Mouse (Mus musculus): ENCODE data around the gene Ppp1r9a. TPM values are rescaled to one million over a fixed set of nuclear protein-coding genes. Genes with fewer than 3 reads are reported as not detected.

Gene Ppp1r9a
- polyA plus RNA-seq, 1 experiment, result 0.13 TPM

- H3K4me3 ChIP-seq, result no peak within 1 kb of the TSS
- no peak for TF ChIP-seq POLR2AphosphoS2 (IDR thresholded peaks at IDR 0.05; ENCODE audit: insufficient read length, low read depth)
- no peak for TF ChIP-seq MAX (IDR thresholded peaks at IDR 0.05; ENCODE audit: low read depth)
- TF ChIP-seq POLR2A (IDR thresholded peaks at IDR 0.05; ENCODE audit: insufficient read length, low read depth), result no peak
- TF ChIP-seq TCF3 (IDR thresholded peaks at IDR 0.05; ENCODE audit: insufficient read length, low read depth), result no peak
- no peak for TF ChIP-seq SRF (IDR thresholded peaks at IDR 0.05; ENCODE audit: control insufficient read depth, insufficient read length, low read depth)
- TF ChIP-seq MYOD1 (IDR thresholded peaks at IDR 0.05; ENCODE audit: control insufficient read depth in 1 of 3, insufficient read length in 2 of 3, low read depth in 2 of 3), result no peak
- no peak for TF ChIP-seq E2F4 (IDR thresholded peaks at IDR 0.05; ENCODE audit: insufficient read depth)
- no peak for TF ChIP-seq USF1 (IDR thresholded peaks at IDR 0.05; ENCODE audit: low read depth)
- TF ChIP-seq CEBPB (IDR thresholded peaks at IDR 0.05; ENCODE audit: insufficient read depth, poor library complexity, severe bottlenecking), result no peak
- no peak within 1 kb of the TSS for H3K4me2 ChIP-seq (ENCODE audit: low read depth)
- H3ac ChIP-seq (ENCODE audit: control insufficient read depth, insufficient read length), result no peak within 1 kb of the TSS
- H3K36me3 ChIP-seq (ENCODE audit: control insufficient read depth, insufficient read depth), result no peaks in the 10 kb centered on the region
- H3K27me3 ChIP-seq (ENCODE audit: control insufficient read depth, insufficient read depth, insufficient read length), result peaks cover 4% of the 10 kb centered on the region
- H3K79me2 ChIP-seq (ENCODE audit: control insufficient read depth, insufficient read depth), result no peaks in the 10 kb centered on the region
These were observed 291.0 kb downstream of the Ppp1r9a start, which contains the start of gene Pon1 for GRCm38 (mm10) chr6:5193693-5194092. TSS of gene Pon1 (minus strand) at chr6:5193946.

- TF ChIP-seq MAX (IDR thresholded peaks at IDR 0.05; ENCODE audit: low read depth) (no peak), CEBPB (IDR thresholded peaks at IDR 0.05; ENCODE audit: insufficient read depth, poor library complexity, severe bottlenecking) (no peak), REST (IDR thresholded peaks at IDR 0.05; ENCODE audit: insufficient read depth, insufficient read length) (no peak), SRF (IDR thresholded peaks at IDR 0.05; ENCODE audit: control insufficient read depth, insufficient read length, low read depth) (no peak), MYOG (IDR thresholded peaks at IDR 0.05; ENCODE audit: control insufficient read depth in 1 of 3, insufficient read depth in 1 of 3, insufficient read length in 2 of 3, low read depth in 2 of 3) (no peak), TCF12 (IDR thresholded peaks at IDR 0.05; ENCODE audit: insufficient read depth, poor library complexity, severe bottlenecking) (no peak), POLR2AphosphoS2 (IDR thresholded peaks at IDR 0.05; ENCODE audit: insufficient read length, low read depth) (no peak), USF1 (IDR thresholded peaks at IDR 0.05; ENCODE audit: low read depth) (no peak), POLR2A (IDR thresholded peaks at IDR 0.05; ENCODE audit: insufficient read length, low read depth) (no peak), E2F4 (IDR thresholded peaks at IDR 0.05; ENCODE audit: insufficient read depth) (no peak), MYOD1 (IDR thresholded peaks at IDR 0.05; ENCODE audit: control insufficient read depth in 1 of 3, insufficient read length in 2 of 3, low read depth in 2 of 3) (no peak), TCF3 (IDR thresholded peaks at IDR 0.05; ENCODE audit: insufficient read length, low read depth) (no peak)
- Histone ChIP-seq H3K79me2 (ENCODE audit: control insufficient read depth, insufficient read depth) (no peaks in the 10 kb centered on the region), H3ac (ENCODE audit: control insufficient read depth, insufficient read length) (no peak overlapping the region), H3K36me3 (ENCODE audit: control insufficient read depth, insufficient read depth) (no peaks in the 10 kb centered on the region), H3K27me3 (ENCODE audit: control insufficient read depth, insufficient read depth, insufficient read length) (peaks cover 2% of the 10 kb centered on the region), H3K4me2 (ENCODE audit: low read depth) (no peak overlapping the region), H3K4me3 (no peak overlapping the region)
These were observed 295.9 kb downstream of the Ppp1r9a start for GRCm38 (mm10) chr6:5198590-5198989.

DNA sequence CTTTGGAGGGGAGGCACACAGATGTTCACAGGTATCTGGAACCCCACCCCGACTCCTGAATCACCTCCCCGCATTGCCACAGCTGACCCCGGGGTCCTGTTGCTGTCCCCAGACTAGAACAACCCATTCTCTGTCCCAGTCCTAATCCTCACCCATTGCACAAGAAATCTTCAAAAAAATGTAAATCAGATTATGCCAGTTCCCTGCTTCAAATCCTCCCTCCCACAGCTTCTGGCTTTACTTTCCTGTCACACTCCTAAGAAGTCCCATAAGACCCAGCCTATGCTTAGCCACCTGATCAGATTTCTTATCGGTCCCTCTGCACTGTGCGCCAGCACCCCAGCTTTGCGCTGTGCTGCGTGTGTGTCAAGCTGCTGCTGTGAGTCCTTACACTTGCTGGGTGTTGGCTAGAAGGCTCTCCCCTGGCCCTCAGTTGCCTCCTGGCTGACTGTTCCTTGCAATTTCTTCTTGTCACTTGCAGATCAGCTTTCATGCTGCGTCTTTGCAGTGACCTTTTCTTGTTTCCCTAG, 296.7 kb downstream of the Ppp1r9a start:
- H3K27me3 ChIP-seq (ENCODE audit: control insufficient read depth, insufficient read depth, insufficient read length), result no peaks in the 10 kb centered on the region
- no peaks in the 10 kb centered on the region for H3K79me2 ChIP-seq (ENCODE audit: control insufficient read depth, insufficient read depth)
- H3K4me3 ChIP-seq, result no peak overlapping the region
- no peaks in the 10 kb centered on the region for H3K36me3 ChIP-seq (ENCODE audit: control insufficient read depth, insufficient read depth)
- TF ChIP-seq MYOD1 (IDR thresholded peaks at IDR 0.05; ENCODE audit: control insufficient read depth in 1 of 3, insufficient read length in 2 of 3, low read depth in 2 of 3) (no peak), TCF12 (IDR thresholded peaks at IDR 0.05; ENCODE audit: insufficient read depth, poor library complexity, severe bottlenecking) (no peak), E2F4 (IDR thresholded peaks at IDR 0.05; ENCODE audit: insufficient read depth) (no peak), CEBPB (IDR thresholded peaks at IDR 0.05; ENCODE audit: insufficient read depth, poor library complexity, severe bottlenecking) (no peak), REST (IDR thresholded peaks at IDR 0.05; ENCODE audit: insufficient read depth, insufficient read length) (no peak), USF1 (IDR thresholded peaks at IDR 0.05; ENCODE audit: low read depth) (no peak), POLR2A (IDR thresholded peaks at IDR 0.05; ENCODE audit: insufficient read length, low read depth) (no peak), TCF3 (IDR thresholded peaks at IDR 0.05; ENCODE audit: insufficient read length, low read depth) (no peak), MAX (IDR thresholded peaks at IDR 0.05; ENCODE audit: low read depth) (no peak), MYOG (IDR thresholded peaks at IDR 0.05; ENCODE audit: control insufficient read depth in 1 of 3, insufficient read depth in 1 of 3, insufficient read length in 2 of 3, low read depth in 2 of 3) (no peak), POLR2AphosphoS2 (IDR thresholded peaks at IDR 0.05; ENCODE audit: insufficient read length, low read depth) (no peak), SRF (IDR thresholded peaks at IDR 0.05; ENCODE audit: control insufficient read depth, insufficient read length, low read depth) (no peak)
- H3ac ChIP-seq (ENCODE audit: control insufficient read depth, insufficient read length), result no peak overlapping the region
- no peak overlapping the region for H3K4me2 ChIP-seq (ENCODE audit: low read depth)

DNA sequence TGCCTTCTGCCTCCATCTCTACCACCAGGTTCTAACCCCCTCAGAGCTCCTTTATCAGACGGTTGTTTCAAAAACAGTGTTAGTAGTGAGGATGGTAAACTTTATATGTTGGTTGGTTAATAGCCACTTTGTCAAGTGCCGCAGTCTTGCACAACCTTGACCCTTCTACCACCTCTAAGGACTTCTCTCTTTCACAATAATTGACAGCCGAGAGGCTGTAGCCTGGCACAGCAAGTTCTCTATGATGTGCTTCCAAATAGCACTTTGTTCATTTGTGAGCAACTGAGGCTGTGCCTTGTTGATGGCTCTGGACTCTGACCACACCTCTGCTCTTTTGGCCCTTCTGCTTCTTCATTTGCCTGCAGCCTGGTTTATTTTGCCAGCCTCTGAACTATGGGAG, 297.2 kb downstream of the Ppp1r9a start:
- Histone ChIP-seq H3ac (ENCODE audit: control insufficient read depth, insufficient read length) (no peak overlapping the region), H3K4me2 (ENCODE audit: low read depth) (no peak overlapping the region), H3K36me3 (ENCODE audit: control insufficient read depth, insufficient read depth) (no peaks in the 10 kb centered on the region), H3K79me2 (ENCODE audit: control insufficient read depth, insufficient read depth) (no peaks in the 10 kb centered on the region), H3K4me3 (no peak overlapping the region), H3K27me3 (ENCODE audit: control insufficient read depth, insufficient read depth, insufficient read length) (no peaks in the 10 kb centered on the region)
- no peak for TF ChIP-seq TCF12 (IDR thresholded peaks at IDR 0.05; ENCODE audit: insufficient read depth, poor library complexity, severe bottlenecking)
- no peak for TF ChIP-seq SRF (IDR thresholded peaks at IDR 0.05; ENCODE audit: control insufficient read depth, insufficient read length, low read depth)
- TF ChIP-seq MYOG (IDR thresholded peaks at IDR 0.05; ENCODE audit: control insufficient read depth in 1 of 3, insufficient read depth in 1 of 3, insufficient read length in 2 of 3, low read depth in 2 of 3), result no peak
- TF ChIP-seq CEBPB (IDR thresholded peaks at IDR 0.05; ENCODE audit: insufficient read depth, poor library complexity, severe bottlenecking), result no peak
- no peak for TF ChIP-seq POLR2A (IDR thresholded peaks at IDR 0.05; ENCODE audit: insufficient read length, low read depth)
- TF ChIP-seq MYOD1 (IDR thresholded peaks at IDR 0.05; ENCODE audit: control insufficient read depth in 1 of 3, insufficient read length in 2 of 3, low read depth in 2 of 3), result no peak
- no peak for TF ChIP-seq MAX (IDR thresholded peaks at IDR 0.05; ENCODE audit: low read depth)
- TF ChIP-seq E2F4 (IDR thresholded peaks at IDR 0.05; ENCODE audit: insufficient read depth), result no peak
- TF ChIP-seq TCF3 (IDR thresholded peaks at IDR 0.05; ENCODE audit: insufficient read length, low read depth), result no peak
- no peak for TF ChIP-seq USF1 (IDR thresholded peaks at IDR 0.05; ENCODE audit: low read depth)
- no peak for TF ChIP-seq REST (IDR thresholded peaks at IDR 0.05; ENCODE audit: insufficient read depth, insufficient read length)
- no peak for TF ChIP-seq POLR2AphosphoS2 (IDR thresholded peaks at IDR 0.05; ENCODE audit: insufficient read length, low read depth)

Measured in myocyte (in vitro differentiated cells).